Mouse (Mus musculus): ENCODE data around the gene Atrnl1.
"Not testable (repeated sequence)": the region's sequence is repeated elsewhere in the genome, so short reads cannot be mapped to it uniquely, and the experiment has no call there.

Gene Atrnl1

DNA sequence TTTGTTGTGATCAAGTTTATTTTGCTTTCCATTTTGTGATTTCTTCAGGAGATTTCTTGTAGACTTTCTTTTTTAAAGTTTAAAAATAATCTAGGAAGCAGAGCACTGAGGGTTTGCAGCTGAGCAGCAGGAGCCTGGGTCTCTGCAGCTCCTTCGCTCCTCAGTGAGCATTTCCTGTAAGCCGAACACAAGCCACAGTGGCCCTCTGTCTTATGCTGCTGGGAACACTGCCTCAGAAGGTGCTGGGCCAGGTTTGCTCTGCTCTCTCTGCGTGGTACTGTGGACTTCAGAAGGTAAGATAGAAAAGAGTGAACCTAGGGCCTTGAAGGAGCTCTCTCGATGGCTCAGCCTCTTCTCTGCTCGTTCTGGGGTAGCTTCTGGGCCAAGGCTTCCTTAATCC, 407.9 kb downstream of the Atrnl1 start:
- in situ Hi-C loops (cut with MboI, MseI) = no loop called here

DNA sequence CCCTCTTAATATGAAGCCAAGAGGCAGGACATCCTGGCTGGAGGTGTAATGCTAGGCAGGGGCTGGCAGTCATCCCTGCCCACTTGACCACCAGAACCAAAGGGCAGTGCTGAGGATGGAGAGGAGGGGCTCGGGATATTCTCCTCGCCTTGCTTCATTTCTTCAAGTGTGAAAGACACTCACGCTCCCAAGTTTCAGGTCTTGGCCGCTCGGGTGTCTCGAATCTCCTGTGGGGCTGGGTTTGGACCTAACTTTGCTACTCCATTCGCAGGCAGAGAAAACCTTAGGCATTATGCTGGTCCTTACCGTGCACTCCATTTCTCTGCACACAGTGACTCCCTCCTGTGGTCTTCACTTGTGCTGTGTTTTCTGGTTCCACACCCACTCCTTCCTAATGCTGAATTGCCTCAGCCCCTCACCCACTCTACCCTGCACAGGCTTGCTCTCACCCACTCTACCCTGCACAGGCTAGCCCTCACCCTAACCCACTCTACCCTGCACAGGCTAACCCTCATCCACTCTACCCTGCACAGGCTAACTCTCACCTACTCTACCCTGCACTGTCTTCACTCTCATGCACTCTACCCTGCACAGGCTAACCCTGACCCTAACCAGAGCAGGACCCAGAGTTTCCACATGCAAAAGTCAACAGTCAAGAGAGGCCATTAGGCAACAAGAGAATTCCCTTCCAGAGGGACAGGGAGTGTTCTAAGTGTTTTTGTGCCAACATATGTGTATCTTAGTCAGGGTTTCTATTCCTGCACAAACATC, 410.9 kb downstream of the Atrnl1 start:
- in situ Hi-C loops (cut with MboI, MseI) = no loop called here

DNA sequence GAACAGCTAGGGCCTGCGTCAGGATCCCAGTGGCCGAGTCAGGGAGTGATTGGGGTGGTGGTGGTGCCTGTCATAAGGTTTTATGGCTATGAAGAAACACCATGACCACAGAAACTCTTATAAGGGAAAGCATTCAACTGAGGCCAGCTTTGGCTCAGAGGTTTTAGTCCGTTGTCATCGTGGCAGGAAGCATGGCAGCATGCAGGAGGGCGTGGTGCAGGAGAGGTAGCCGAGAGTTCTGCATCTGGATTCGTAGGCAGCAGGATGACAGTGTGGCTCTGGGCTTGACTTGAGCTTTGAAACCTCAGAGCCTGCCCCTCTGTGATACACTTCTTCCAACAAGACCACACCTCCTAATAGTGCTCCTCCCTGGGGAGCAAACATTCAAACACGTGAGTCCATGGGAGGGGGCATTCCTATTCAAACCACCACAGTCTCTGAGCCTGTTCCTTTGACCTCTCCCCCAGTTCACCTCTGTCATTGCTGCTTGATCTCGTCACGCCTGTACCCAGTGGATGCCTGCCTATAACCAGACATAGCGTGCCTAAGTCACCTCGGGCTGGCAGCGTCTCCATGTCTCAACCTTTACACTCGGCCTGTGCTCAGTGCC, 412.5 kb downstream of the Atrnl1 start:
- in situ Hi-C loops (cut with MboI, MseI) = no loop called here

DNA sequence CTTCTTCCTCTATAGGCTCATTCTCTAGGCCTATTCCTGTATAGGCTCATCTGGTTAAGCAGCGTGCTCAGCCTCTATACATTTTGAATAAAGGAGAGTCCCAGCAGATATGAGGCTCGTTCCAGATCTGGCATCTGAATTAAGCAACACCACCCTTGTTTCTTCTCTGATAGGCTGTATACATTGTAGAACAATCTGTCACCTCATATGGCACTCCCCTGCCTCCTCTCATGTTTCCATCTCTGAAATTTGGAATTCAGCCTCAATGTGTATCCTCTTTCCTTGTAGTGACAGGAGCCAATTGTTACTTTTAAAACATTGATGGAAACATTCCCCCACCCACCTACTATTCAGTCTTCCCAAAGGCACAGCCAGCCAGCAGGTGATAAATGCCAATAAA, 414.2 kb downstream of the Atrnl1 start:
- in situ Hi-C loops (cut with MboI, MseI) = no loop called here

GRCm38 (mm10) chr19:58029661-58030060, 418.8 kb downstream of the Atrnl1 start:
- in situ Hi-C loops (cut with MboI, MseI) = no loop called here

DNA sequence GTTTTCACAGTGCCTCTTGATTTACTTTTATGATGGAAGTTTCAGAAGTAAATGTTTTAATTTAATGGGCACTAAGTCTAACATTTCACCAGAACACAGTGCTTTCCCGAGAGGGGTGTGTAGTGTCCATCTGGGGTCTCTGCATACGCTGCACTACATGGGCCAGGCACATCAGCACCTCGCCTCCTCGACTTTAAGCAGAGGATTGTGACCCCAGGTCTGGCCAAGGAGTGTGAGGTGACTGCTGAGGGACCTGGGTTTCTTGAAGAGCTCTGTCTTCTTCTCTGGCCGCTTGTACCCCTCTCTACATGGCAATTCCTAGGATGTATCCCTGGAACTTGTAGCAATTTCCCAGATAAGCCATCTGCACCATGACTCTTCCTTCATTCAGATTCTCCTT, 422.4 kb downstream of the Atrnl1 start:
- in situ Hi-C loops (cut with MboI, MseI) = no loop called here

- in situ Hi-C loops (cut with MboI, MseI) = no loop called here
Observed at GRCm38 (mm10) chr19:58036166-58036565, 425.3 kb downstream of the Atrnl1 start.

- in situ Hi-C loops (cut with MboI, MseI) = no loop called here
Observed at GRCm38 (mm10) chr19:58043120-58043519, 432.3 kb downstream of the Atrnl1 start.

- in situ Hi-C loops (cut with MboI, MseI) = no loop called here
Observed at GRCm38 (mm10) chr19:58043550-58043949, 432.7 kb downstream of the Atrnl1 start.

- in situ Hi-C loops (cut with MboI, MseI) = no loop called here
Observed at GRCm38 (mm10) chr19:58044816-58045215, 434.0 kb downstream of the Atrnl1 start.

GRCm38 (mm10) chr19:58046656-58047055, 435.8 kb downstream of the Atrnl1 start:
- in situ Hi-C loops (cut with MboI, MseI) = no loop called here

- in situ Hi-C loops (cut with MboI, MseI) = not testable (repeated sequence)
Observed at GRCm38 (mm10) chr19:58050410-58050809, 439.6 kb downstream of the Atrnl1 start.

- in situ Hi-C loops (cut with MboI, MseI) = no loop called here
Observed at GRCm38 (mm10) chr19:58050986-58051385, 440.2 kb downstream of the Atrnl1 start.

DNA sequence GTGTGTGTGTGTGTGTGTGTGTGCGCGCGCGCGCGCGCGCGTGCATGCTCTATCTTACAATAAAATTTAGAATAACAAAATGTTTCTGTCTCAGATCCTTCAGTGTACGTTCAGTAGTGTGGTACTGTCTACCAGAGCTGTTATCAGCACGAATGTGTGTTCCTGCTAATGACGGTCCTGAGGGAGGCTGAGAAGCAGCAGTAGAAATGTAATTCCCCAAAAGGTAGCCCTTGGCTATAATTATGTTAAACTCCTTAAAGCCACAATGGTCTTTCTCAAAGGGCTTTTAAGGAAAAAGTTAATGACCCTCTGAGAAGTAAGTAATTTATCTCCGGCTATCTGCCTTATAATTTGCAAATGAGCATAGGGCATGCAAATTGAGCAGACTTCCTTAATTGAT, 441.1 kb downstream of the Atrnl1 start:
- in situ Hi-C loops (cut with MboI, MseI) = no loop called here

DNA sequence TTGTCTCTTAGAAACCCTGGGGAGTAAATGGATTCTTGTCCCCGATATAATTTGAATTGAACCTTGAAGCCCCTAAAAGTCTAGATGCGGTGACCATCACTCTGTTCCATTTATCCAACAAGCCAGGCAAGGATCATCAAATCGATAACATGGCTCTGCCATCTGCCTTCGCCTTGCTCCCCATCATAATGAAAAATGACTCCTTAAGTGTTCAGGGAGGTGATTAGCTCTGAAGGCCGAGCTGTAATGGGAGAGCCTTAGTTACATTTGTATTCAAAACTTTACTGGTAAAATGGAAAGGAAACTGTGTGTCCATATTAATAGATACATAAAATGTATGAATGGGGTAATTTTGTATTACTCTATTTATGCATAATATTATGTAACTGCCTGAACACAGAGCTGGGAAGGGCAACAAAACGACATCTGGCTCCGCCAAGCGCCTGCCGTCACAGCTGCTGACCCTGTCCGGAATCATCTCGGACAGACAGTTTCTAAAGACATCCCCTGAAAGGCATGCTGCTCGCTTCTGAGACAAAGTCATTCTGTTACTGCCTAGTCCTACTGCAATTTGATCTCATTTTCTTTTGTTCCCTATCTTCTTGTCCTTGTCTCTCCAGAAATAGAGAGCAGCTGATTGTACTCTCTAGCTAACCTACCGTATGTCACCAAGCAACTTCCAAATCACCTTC, 441.8 kb downstream of the Atrnl1 start:
- in situ Hi-C loops (cut with MboI, MseI) = no loop called here

DNA sequence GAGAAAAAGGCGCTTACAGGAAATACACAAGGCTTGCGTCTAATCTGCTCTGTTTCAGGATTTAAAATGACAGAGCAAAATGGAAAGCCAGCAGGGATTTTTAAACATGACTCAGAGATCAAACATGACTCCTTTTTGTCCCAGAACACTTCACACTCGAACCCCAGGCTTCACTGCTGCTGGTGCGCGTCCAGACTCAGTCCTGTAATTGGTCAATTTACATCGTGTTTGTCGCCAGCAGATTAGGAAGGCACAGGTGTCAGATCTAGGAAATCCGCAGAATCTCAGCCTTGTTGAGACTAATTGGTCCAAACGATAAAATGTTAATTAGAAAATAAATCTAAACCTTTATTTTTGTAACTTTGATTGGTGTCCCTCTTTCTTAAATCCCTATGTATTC, 448.9 kb downstream of the Atrnl1 start:
- in situ Hi-C loops (cut with MboI, MseI) = no loop called here

- in situ Hi-C loops (cut with MboI, MseI) = no loop called here
Observed at GRCm38 (mm10) chr19:58060199-58060853, 449.5 kb downstream of the Atrnl1 start.

- in situ Hi-C loops (cut with MboI, MseI) = no loop called here
Observed at GRCm38 (mm10) chr19:58060854-58061358, 450.1 kb downstream of the Atrnl1 start.

DNA sequence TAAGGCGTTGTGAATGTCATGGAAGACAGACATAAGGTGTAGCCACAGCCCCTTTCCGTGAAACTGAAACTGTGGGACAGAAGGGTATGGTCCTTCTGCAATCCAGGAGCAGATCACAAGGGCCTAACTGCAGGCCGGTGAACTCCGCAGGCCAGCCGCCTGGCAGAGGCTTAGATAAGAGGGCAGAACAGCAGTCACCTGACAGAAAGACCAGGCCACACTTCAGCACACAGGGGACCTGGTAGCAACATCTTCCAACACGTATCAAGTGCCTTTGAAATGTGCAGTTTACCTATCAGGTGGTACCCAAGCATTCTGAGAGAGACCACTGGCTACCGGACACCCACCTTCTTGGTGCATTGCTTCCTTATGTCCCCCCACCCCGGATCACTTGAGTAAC, 451.1 kb downstream of the Atrnl1 start:
- in situ Hi-C loops (cut with MboI, MseI) = no loop called here

DNA sequence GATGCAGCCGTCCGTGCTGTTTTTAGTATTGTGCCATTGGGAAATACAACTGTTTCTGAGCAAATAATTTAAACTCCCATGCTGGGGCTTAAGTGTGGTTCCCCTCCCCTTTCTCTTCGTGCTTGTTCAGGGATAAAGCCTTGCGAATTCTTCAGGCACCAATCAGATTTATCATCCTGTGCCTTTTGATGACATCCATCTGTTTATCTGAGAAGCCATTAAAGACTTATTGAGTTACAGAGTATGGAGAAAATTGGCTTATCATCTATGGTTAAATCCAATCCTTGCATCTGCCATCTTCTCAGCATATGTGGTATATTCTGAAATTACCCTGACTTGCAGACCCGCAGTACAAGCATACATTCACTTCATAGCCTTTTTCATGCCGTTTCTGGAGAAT, 452.7 kb downstream of the Atrnl1 start:
- in situ Hi-C loops (cut with MboI, MseI) = no loop called here

DNA sequence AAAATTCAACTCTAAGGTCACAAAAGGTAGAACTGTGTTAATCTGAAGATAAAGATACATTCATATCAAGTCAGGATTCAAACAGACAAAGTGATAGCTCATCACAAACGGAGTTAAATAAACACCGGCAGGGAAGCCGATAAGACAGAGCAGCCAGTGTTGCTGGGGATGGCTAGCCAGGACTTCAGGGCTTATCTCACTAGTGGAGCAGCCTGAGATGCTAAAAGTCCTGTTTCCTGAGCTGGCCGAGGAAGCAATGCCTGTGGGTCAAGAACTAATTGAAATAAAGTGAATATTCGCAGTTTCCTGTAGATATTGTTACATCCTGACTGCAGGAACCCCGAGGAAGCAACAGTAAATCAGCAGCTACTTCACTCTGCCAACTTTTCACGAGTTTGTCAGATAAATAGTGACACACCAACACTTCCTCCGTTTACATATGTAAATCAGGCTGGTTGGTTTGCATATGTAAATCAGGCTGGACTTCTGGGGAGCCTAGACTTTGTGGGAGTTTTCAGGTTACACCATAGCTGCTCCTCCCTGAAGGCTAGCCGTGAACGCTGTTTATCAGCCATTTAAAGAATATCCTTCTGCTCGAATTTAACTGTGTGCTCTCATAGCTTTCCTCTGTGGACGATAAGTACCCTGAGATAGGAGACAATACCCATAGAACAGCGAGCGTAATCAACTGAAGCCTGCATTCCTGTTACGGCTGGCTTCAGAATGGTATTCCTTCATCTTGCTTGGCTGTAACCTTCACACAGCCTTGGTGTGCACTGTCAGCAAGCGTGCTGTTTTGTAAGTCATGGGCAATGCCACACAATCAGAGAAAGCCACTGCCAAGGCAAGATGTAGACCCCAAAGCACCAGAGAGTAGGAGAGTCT, 453.5 kb downstream of the Atrnl1 start:
- in situ Hi-C loops (cut with MboI, MseI) = no loop called here

Data from T-helper 17 cell (primary cell).